Mouse (Mus musculus): Measurements from ENCODE around the gene Pla2g4b.

DNA sequence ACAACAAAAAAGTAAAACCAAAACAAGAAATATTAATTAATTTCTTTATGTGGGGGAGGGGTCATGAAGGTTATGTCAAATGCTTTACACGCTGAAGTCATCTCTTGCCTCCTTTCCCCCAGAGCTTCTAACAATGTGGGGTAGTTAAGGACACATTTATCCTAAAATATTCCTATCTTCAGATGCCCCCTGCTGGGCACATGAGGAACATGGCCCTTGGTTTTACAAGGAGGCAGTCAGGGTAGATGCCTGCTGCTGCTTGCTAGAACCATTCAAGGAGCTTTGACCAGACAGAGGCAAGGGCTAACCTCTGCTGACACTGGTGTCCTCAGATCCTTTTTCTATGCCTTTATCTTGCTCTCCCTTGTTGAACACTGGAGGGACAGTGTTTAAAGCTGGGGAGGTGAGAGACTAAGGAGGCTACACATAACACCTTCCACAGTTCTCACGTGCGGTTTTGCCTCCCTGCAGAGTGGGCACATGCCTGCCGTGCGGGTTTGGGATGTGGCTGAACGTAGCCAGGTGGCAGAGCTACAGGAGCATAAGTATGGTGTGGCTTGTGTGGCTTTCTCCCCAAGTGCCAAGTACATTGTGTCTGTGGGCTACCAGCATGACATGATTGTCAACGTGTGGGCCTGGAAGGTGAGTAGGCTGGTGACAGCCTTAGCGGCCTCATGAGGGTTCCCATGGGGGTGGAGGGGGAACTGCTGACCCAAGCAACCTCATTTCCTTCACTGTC is 21.6 kb upstream of the Pla2g4b start:
- peak; percentile 44 for TF ChIP-seq CTCF (IDR thresholded peaks at IDR 0.05; ENCODE audit: control insufficient read depth, insufficient read depth, low read length)
- TF ChIP-seq POLR2A (IDR thresholded peaks at IDR 0.05; ENCODE audit: borderline replicate concordance, control insufficient read depth, low read depth, low read length), result no peak

Data from bone marrow, adult 2 months (tissue).